Mouse (Mus musculus) midbrain, postnatal 0 days (tissue): Measurements from ENCODE around the gene Gm17949. TPM values are rescaled to one million over a fixed set of nuclear protein-coding genes. Genes with fewer than 3 reads are reported as not detected.
"Not testable (repeated sequence)": the region's sequence is repeated elsewhere in the genome, so short reads cannot be mapped to it uniquely, and the experiment has no call there.

Source experiments
- ATAC-seq: fragments of 200-750 bp; cut with Nextera tagmentation; 2 replicates; pipeline ENCODE4 v1.8.0; 2017; ENCODE audit warnings: moderate number of reproducible peaks, mild to moderate bottlenecking, moderate TSS enrichment, moderate library complexity; ENCODE audit not compliant: low FRiP score
- DNase-seq: peaks from one replicate; pipeline ENCODE4 v3.0.0-alpha.2; 2015; ENCODE audit warnings: low spot score
- H3K27ac ChIP-seq: fragments of 300-500 bp; sonication (generic); 2 replicates; pipeline ENCODE4 v1.5.1; 2014; ENCODE audit warnings: low read depth, mild to moderate bottlenecking, low read length, mixed read lengths
- H3K27me3 ChIP-seq: fragments of 300-500 bp; sonication (generic); 2 replicates; pipeline ENCODE4 v1.6.1; 2014; ENCODE audit warnings: low read length, control low read depth, mixed read lengths; ENCODE audit not compliant: insufficient read depth
- H3K36me3 ChIP-seq: fragments of 300-500 bp; sonication (generic); 2 replicates; pipeline ENCODE4 v1.6.1; 2014; ENCODE audit warnings: low read length, control low read depth, mixed read lengths; ENCODE audit not compliant: insufficient read depth
- H3K4me1 ChIP-seq: fragments of 300-500 bp; sonication (generic); 2 replicates; pipeline ENCODE4 v1.6.1; 2014; ENCODE audit warnings: mild to moderate bottlenecking, control low read depth, antibody characterized with exemption, low read length, mixed read lengths; ENCODE audit not compliant: insufficient read depth
- H3K4me2 ChIP-seq: fragments of 300-500 bp; sonication (generic); 2 replicates; pipeline ENCODE4 v1.6.1; 2014; ENCODE audit warnings: low read depth, mild to moderate bottlenecking, low read length, mixed read lengths; ENCODE audit not compliant: poor library complexity, severe bottlenecking
- H3K4me3 ChIP-seq: fragments of 300-500 bp; sonication (generic); 2 replicates; pipeline ENCODE4 v1.5.1; 2014; ENCODE audit warnings: low read depth, mild to moderate bottlenecking, low read length, moderate library complexity
- H3K9ac ChIP-seq: fragments of 300-500 bp; sonication (generic); replicated peaks from 2 replicates; pipeline ENCODE4 v1.6.1; 2014; ENCODE audit warnings: mild to moderate bottlenecking, low read length, moderate library complexity, mixed read lengths; ENCODE audit not compliant: poor library complexity, severe bottlenecking
- H3K9me3 ChIP-seq: fragments of 300-500 bp; sonication (generic); 2 replicates; pipeline ENCODE4 v1.6.1; 2016; ENCODE audit warnings: low read length, control low read depth
- CTCF ChIP-seq: IDR thresholded peaks from 2 replicates; pipeline ENCODE4 v1.5.1; 2016; ENCODE audit warnings: antibody characterized with exemption, mild to moderate bottlenecking
- WGBS: fragments of 180-500 bp; shearing (Covaris S2); extraction: QIAGEN DNeasy Blood & Tissue Kit; methylation state at CpG from one replicate; pipeline ENCODE4 v1.1.7; 2014; 5-methylcytosine and 5-hydroxymethylcytosine counted together
- polyA plus RNA-seq: library from polyadenylated mRNA; unstranded; fragments of >200 nt; fragmentation: Nextera tagmentation; extraction: Ambion mirVana; gene quantifications from 2 replicates; pipeline ENCODE4 v1.2.1, GENCODE M21; 2015
- total RNA-seq: library from RNA; depleted of rRNA; stranded (reverse); fragments of >200 nt; gene quantifications from 2 replicates; pipeline ENCODE4 v1.2.3, GENCODE M21; 2014

Gene Gm17949
- total and polyA plus RNA-seq, 2 experiments from 2014 or later: 0.22 to 0.38 TPM

DNA sequence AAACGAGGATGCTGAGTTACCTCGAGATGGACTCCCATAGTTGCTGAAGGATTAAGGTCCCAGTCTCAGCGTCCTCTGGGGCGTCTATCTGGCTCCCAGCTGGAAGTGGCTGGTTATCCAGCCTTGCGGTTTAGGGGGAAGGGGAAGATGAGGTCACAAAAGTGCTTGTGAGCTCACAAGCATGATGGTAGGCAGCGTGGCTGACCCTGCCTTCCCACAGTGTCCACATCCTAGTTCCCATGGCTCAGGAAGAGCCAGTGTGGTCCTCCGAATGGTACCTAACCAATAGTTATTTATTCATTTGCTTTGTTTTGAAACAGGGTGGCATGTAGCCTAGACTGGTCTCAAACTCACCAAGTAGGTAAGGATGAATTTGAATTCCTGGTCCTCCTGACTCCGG, 30.3 kb downstream of the Gm17949 start, which contains the start of gene Slc25a41:
TSS of gene Slc25a41 (minus strand) at position 101 of the 400 bp plus-strand sequence.
- Histone ChIP-seq H3K4me1 (no peaks in the 10 kb centered on the region), H3K36me3 (peaks cover 18% of the 10 kb centered on the region), H3K27me3 (0 out of 2 replicates have a peak, but pooled peaks cover 3% of the 10 kb centered on the region), H3K27ac (no peak within 1 kb of the TSS), H3K9me3 (no peaks in the 10 kb centered on the region), H3K4me3 (no peak within 1 kb of the TSS), H3K4me2 (no peak within 1 kb of the TSS), H3K9ac (no peak within 1 kb of the TSS)
- no peak for ATAC-seq
- 72% methylated on average over 8 of the region's 8 CpGs for WGBS
- DNase-seq: no peak
- TF ChIP-seq CTCF: no peak

DNA sequence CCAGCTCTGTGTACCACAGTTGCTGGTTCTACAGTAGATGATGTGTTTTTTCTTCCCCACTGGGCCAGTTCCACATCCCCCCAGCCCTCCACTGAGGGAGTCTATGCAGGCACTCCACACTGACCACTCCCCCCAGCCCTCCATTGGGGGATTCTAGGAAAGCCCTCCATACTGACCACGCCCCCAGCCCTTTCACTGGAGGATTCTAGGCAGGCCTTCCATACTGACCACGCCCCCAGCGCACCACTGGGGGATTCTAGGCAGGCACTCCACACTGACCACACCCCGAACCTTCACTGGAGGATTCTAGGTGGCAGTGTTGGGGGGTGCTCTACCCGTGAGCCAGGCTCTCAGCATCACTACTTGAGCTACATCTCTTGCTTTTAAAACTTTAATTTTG, 36.1 kb downstream of the Gm17949 start:
- no peaks in the 10 kb centered on the region for H3K27me3 ChIP-seq
- DNase-seq: peak; percentile 23
- H3K36me3 ChIP-seq: peaks cover 32% of the 10 kb centered on the region
- 39% methylated on average over 5 of the region's 5 CpGs for WGBS
- H3K4me3 ChIP-seq: no peak overlapping the region
- H3K4me2 ChIP-seq: no peak overlapping the region
- no peak for ATAC-seq
- no peak overlapping the region for H3K9ac ChIP-seq
- H3K9me3 ChIP-seq: no peaks in the 10 kb centered on the region
- no peak for TF ChIP-seq CTCF
- no peaks in the 10 kb centered on the region for H3K4me1 ChIP-seq
- H3K27ac ChIP-seq: no peak overlapping the region

DNA sequence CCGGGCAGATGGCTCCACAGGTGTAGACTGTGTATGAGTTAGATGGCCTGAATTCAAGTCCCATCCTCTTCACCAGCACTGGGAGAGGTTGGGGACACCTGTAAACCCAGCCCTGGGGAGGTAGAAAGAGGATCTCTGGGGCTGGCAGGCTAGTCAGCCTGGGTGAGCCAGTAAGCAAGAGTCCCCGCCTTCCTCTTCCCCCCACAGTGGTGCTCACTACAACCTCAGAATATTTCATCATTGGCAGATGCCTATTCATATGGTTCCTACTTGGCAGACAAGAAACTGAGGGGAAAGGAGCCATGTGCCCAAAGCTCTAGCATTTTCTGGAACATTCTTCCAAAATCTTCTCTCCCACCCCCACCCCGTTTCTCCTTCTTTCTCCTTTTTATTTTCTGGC, 37.5 kb downstream of the Gm17949 start:
- ATAC-seq (no peak), DNase-seq (no peak)
- Histone ChIP-seq H3K9me3 (no peaks in the 10 kb centered on the region), H3K4me3 (no peak overlapping the region), H3K9ac (no peak overlapping the region), H3K27me3 (no peaks in the 10 kb centered on the region), H3K27ac (no peak overlapping the region), H3K4me1 (no peaks in the 10 kb centered on the region), H3K36me3 (peaks cover 45% of the 10 kb centered on the region), H3K4me2 (no peak overlapping the region)
- TF ChIP-seq CTCF: no peak
- WGBS: 98% methylated on average over 3 of the region's 3 CpGs

DNA sequence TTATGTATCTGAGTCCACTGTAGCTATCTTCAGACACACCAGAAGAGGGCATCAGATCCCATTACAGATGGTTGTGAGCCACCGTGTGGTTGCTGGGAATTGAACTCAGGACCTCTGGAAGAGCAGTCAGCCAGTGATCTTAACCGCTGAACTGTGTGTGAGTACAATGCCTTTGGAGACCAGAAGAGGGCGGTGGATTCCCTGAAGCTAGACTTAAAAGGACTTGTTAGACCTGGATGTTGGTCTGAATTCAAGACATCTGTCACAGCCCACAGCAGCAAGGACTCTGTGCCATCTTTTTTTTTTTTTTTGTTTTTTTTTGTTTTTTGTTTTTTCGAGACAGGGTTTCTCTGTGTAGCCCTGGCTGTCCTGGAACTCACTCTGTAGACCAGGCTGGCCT, 40.4 kb downstream of the Gm17949 start:
- not testable (repeated sequence) for DNase-seq
- 81% methylated on average over 4 of the region's 4 CpGs for WGBS

DNA sequence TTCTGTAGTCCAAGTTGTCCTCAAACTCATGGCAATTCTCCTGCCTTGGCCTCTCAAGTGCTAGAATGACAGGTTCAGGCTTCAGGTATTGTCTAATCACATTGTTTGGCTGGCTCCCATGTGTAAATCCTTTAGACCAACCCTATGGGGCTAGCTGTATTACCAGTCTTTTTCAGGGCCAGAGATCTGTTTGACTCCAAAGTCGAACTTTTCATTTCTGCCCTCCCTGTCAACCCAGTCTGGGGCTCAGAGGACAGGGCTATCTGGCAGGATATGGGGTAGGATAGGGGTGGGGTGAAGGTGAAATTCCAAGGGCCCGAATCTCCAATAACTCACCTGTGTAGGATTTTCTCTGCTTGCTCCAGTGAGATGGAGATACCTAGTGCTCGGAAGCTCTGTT, 45.0 kb downstream of the Gm17949 start:
- no peak overlapping the region for H3K9ac ChIP-seq
- H3K4me1 ChIP-seq: peaks cover 4% of the 10 kb centered on the region; the same call in 1 of the 2 replicates
- no peak overlapping the region for H3K4me2 ChIP-seq
- no peaks in the 10 kb centered on the region for H3K9me3 ChIP-seq
- no peak overlapping the region for H3K27ac ChIP-seq
- peaks cover 34% of the 10 kb centered on the region for H3K36me3 ChIP-seq
- DNase-seq (no peak), ATAC-seq (no peak)
- H3K27me3 ChIP-seq: no peaks in the 10 kb centered on the region; the same call in 1 of the 2 replicates
- no peak overlapping the region for H3K4me3 ChIP-seq
- no peak for TF ChIP-seq CTCF
- WGBS: 89% methylated on average over 3 of the region's 3 CpGs

More for the DNA sequence above, 40.4 kb downstream of the Gm17949 start:
- TF ChIP-seq CTCF: peak; percentile 41
- H3K4me2 ChIP-seq, H3K4me1 ChIP-seq, H3K27me3 ChIP-seq, ATAC-seq, H3K9ac ChIP-seq, H3K27ac ChIP-seq, H3K4me3 ChIP-seq, H3K9me3 ChIP-seq: not testable (repeated sequence)
- H3K36me3 ChIP-seq: peaks cover 43% of the 10 kb centered on the region

DNA sequence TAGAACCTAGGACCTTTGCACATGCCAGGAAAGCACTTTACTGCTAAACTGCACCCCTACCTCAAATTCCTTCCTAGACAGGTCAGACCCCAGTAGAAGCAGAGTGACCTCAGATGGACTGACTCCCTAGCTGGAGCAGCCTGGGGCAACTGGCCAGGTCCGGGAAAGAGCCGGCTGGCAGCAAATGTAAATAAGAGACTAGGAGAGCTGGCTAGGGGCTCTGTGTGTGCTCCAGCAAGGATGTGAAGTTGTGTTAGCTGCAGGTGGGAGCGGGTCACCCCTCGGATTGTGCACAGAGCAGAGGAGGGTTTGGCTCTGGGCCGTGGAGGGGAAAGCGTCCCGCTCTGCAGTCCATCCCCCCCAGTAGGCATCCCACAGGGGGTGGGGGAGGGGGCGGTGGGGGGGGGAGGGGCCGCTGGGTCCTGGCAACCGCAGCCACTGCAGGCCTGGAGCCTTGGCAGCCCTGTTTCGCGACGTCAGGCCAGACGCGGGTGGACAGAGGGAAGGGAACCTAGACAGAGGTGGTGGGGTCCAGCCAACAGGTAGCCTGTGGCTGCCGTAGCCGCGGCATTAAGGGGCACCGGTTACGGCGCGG, 47.7 kb downstream of the Gm17949 start, which contains the start of gene Crb3:
TSS of gene Crb3 (plus strand) at position 215 of the 595 bp plus-strand sequence.
- peaks cover 19% of the 10 kb centered on the region for H3K36me3 ChIP-seq
- H3K27me3 ChIP-seq: peaks cover 13% of the 10 kb centered on the region
- peak within 1 kb of the TSS; percentile 79 for H3K27ac ChIP-seq
- peak within 1 kb of the TSS; percentile 84 for H3K9ac ChIP-seq
- DNase-seq (peak; percentile 33), ATAC-seq (peak; percentile 0; the same call in 1 of the 2 replicates)
- no peaks in the 10 kb centered on the region for H3K9me3 ChIP-seq
- peak within 1 kb of the TSS; percentile 73 for H3K4me2 ChIP-seq
- H3K4me1 ChIP-seq: peaks cover 4% of the 10 kb centered on the region; the same call in 1 of the 2 replicates
- 1% methylated on average over 20 of the region's 22 CpGs for WGBS
- peak within 1 kb of the TSS; percentile 92 for H3K4me3 ChIP-seq
- no peak for TF ChIP-seq CTCF
